Mouse (Mus musculus): ENCODE data around the gene Acyp2.
"Not testable (repeated sequence)": the region's sequence is repeated elsewhere in the genome, so short reads cannot be mapped to it uniquely, and the experiment has no call there.

Acyp2 gene

GRCm38 (mm10) chr11:30649001-30649637, at the start of gene Acyp2:
TSS of gene Acyp2 (minus strand) at chr11:30649587.
- DNase-seq (ENCODE audit: low spot score) = peak; percentile 77

GRCm38 (mm10) chr11:30689421-30689820, 40.0 kb upstream of the Acyp2 start:
- DNase-seq (ENCODE audit: low spot score) = no peak

GRCm38 (mm10) chr11:30676086-30676485, 26.7 kb upstream of the Acyp2 start:
- DNase-seq (ENCODE audit: low spot score) = no peak

GRCm38 (mm10) chr11:30672719-30673118, 23.3 kb upstream of the Acyp2 start:
- no peak for DNase-seq (ENCODE audit: low spot score)

- DNase-seq (ENCODE audit: low spot score) = no peak
Measured at GRCm38 (mm10) chr11:30663001-30663400, 13.6 kb upstream of the Acyp2 start.

- DNase-seq (ENCODE audit: low spot score) = no peak
Measured at GRCm38 (mm10) chr11:30662591-30662990, 13.2 kb upstream of the Acyp2 start.

- no peak for DNase-seq (ENCODE audit: low spot score)
Measured at GRCm38 (mm10) chr11:30657069-30657468, 7.7 kb upstream of the Acyp2 start.

- no peak for DNase-seq (ENCODE audit: low spot score)
Measured at GRCm38 (mm10) chr11:30656060-30656459, 6.7 kb upstream of the Acyp2 start.

GRCm38 (mm10) chr11:30650416-30650815, 1.0 kb upstream of the Acyp2 start:
- DNase-seq (ENCODE audit: low spot score) = no peak

- DNase-seq (ENCODE audit: low spot score) = no peak
Measured at GRCm38 (mm10) chr11:30635674-30636073, 13.7 kb downstream of the Acyp2 start.

GRCm38 (mm10) chr11:30630514-30630913, 18.9 kb downstream of the Acyp2 start:
- no peak for DNase-seq (ENCODE audit: low spot score)

- no peak for DNase-seq (ENCODE audit: low spot score)
Measured at GRCm38 (mm10) chr11:30623218-30623617, 26.2 kb downstream of the Acyp2 start.

GRCm38 (mm10) chr11:30621386-30622363, 27.7 kb downstream of the Acyp2 start:
- DNase-seq (ENCODE audit: low spot score) = not testable (repeated sequence)

- DNase-seq (ENCODE audit: low spot score) = no peak
Measured at GRCm38 (mm10) chr11:30618235-30618634, 31.2 kb downstream of the Acyp2 start.

- no peak for DNase-seq (ENCODE audit: low spot score)
Measured at GRCm38 (mm10) chr11:30617571-30618097, 31.8 kb downstream of the Acyp2 start.

- no peak for DNase-seq (ENCODE audit: low spot score)
Measured at GRCm38 (mm10) chr11:30615977-30616376, 33.4 kb downstream of the Acyp2 start.

- no peak for DNase-seq (ENCODE audit: low spot score)
Measured at GRCm38 (mm10) chr11:30613916-30614546, 35.4 kb downstream of the Acyp2 start.

- DNase-seq (ENCODE audit: low spot score) = no peak
Measured at GRCm38 (mm10) chr11:30612699-30613098, 36.7 kb downstream of the Acyp2 start.

GRCm38 (mm10) chr11:30609247-30609646, 40.1 kb downstream of the Acyp2 start:
- no peak for DNase-seq (ENCODE audit: low spot score)

- no peak for DNase-seq (ENCODE audit: low spot score)
Measured at GRCm38 (mm10) chr11:30607587-30608518, 41.5 kb downstream of the Acyp2 start.

GRCm38 (mm10) chr11:30597259-30597658, 52.1 kb downstream of the Acyp2 start:
- no peak for DNase-seq (ENCODE audit: low spot score)

All from ovary, postnatal 10 days (tissue).